Mouse (Mus musculus): ENCODE measurements around the gene Synrg.

DNA sequence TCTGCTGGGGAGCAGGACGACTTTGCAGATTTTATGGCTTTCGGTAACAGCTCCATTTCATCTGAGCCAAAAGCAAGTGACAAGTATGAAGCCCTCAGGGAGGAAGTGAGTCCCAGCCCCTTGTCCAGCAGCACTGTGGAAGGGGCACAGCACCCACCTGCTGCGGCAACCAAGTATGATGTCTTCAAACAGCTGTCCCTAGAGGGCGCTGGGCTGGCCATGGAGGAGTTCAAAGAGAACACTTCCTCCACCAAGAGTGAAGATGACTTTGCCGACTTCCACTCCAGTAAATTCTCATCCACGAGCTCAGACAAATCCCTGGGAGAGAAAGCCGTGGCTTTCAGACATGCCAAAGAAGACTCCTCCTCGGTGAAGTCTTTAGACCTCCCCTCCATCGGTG, 44.8 kb downstream of the Synrg start:
- TF ChIP-seq EP300 (IDR thresholded peaks at IDR 0.05; ENCODE audit: low read depth) (no peak), CTCF (IDR thresholded peaks at IDR 0.05; ENCODE audit: low read depth) (peak; percentile 37)

Measured in liver, postnatal 0 days (tissue).